Mouse (Mus musculus): ENCODE data around the gene Rbms2. TPM values are rescaled to one million over a fixed set of nuclear protein-coding genes. Genes with fewer than 3 reads are reported as not detected.

Rbms2 gene
- polyA plus RNA-seq, 1 experiment from 2014 or later = 74.2 TPM

- CTCF ChIA-PET = interaction anchor here (1.0 to 8.0 kb wide), 3 partner anchors 16 to 40 kb away, joined by 3 to 84 read pairs (median 3); no protein-coding TSS in a partner anchor
- in situ Hi-C loops (cut with MboI; ENCODE audit: low pct_unique_long_range_greater_than_20kb) = loop anchor here (5.0 kb wide), 1 partner anchor 42 kb away; no protein-coding TSS in a partner anchor
- no peak for TF ChIP-seq CTCF (IDR thresholded peaks at IDR 0.05)
- H3K27me3 ChIP-seq = no peaks in the 10 kb centered on the region
- ATAC-seq (no peak), DNase-seq (ENCODE audit: low read depth, low spot score) (no peak)
- POLR2A ChIA-PET = interaction anchor here (1.1 kb wide), 1 partner anchor 11 kb away, joined by 3 read pairs; no protein-coding TSS in a partner anchor
Measured at GRCm38 (mm10) chr10:128144961-128145360, 35.1 kb downstream of the Rbms2 start.

- ChIA-PET POLR2A (interaction anchor here (1.3 kb wide), 1 partner anchor 60 kb away, joined by 3 read pairs; the partner anchor contains the start of gene Atp5b), CTCF (interaction anchor here (8.0 kb wide), 1 partner anchor 41 kb away, joined by 84 read pairs; no protein-coding TSS in a partner anchor)
- in situ Hi-C loops (cut with MboI; ENCODE audit: low pct_unique_long_range_greater_than_20kb) = loop anchor here (5.0 kb wide), 1 partner anchor 44 kb away; no protein-coding TSS in a partner anchor
- no peaks in the 10 kb centered on the region for H3K27me3 ChIP-seq
- DNase-seq (ENCODE audit: low read depth, low spot score) (no peak), ATAC-seq (peak; percentile 54)
- no peak for TF ChIP-seq CTCF (IDR thresholded peaks at IDR 0.05)
Measured at GRCm38 (mm10) chr10:128143659-128144058, 36.4 kb downstream of the Rbms2 start.

- ATAC-seq (no peak), DNase-seq (ENCODE audit: low read depth, low spot score) (no peak)
- in situ Hi-C loops (cut with MboI; ENCODE audit: low pct_unique_long_range_greater_than_20kb) = loop anchor here (5.0 kb wide), 1 partner anchor 45 kb away; no protein-coding TSS in a partner anchor
Measured at GRCm38 (mm10) chr10:128142165-128142564, 37.9 kb downstream of the Rbms2 start.

GRCm38 (mm10) chr10:128140236-128140952 lies 39.7 kb downstream of the Rbms2 start:
- POLR2A ChIA-PET = no interaction called here
- CTCF ChIA-PET = interaction anchor here (0.7 to 8.0 kb wide), 16 partner anchors 8 to 52 kb away, joined by 3 to 84 read pairs (median 8); partner anchors contain the start of gene Rbms2
- no peaks in the 10 kb centered on the region for H3K27me3 ChIP-seq
- TF ChIP-seq CTCF (IDR thresholded peaks at IDR 0.05) = peak; percentile 73
- ATAC-seq = no peak
- DNase-seq (ENCODE audit: low read depth, low spot score) = no peak
- in situ Hi-C loops (cut with MboI; ENCODE audit: low pct_unique_long_range_greater_than_20kb) = loop anchor here (5.0 kb wide), 1 partner anchor 47 kb away; no protein-coding TSS in a partner anchor

More at GRCm38 (mm10) chr10:128142165-128142564, 37.9 kb downstream of the Rbms2 start:
- no peaks in the 10 kb centered on the region for H3K27me3 ChIP-seq
- POLR2A ChIA-PET = interaction anchor here (0.6 to 1.3 kb wide), 2 partner anchors 59 to 131 kb away, joined by 3 to 4 read pairs; partner anchors contain the start of gene Atp5b
- CTCF ChIA-PET = interaction anchor here (1.5 to 8.0 kb wide), 8 partner anchors 8 to 53 kb away, joined by 4 to 84 read pairs (median 14); partner anchors contain the start of genes Gls2 and Rbms2
- peak; percentile 53 for TF ChIP-seq CTCF (IDR thresholded peaks at IDR 0.05)

GRCm38 (mm10) chr10:128135374-128135773 lies 44.7 kb downstream of the Rbms2 start:
- DNase-seq (ENCODE audit: low read depth, low spot score) = no peak
- no peak for TF ChIP-seq CTCF (IDR thresholded peaks at IDR 0.05)
- ChIA-PET POLR2A (no interaction called here), CTCF (interaction anchor here (0.7 to 1.7 kb wide), 2 partner anchors 36 to 45 kb away, joined by 3 read pairs; no protein-coding TSS in a partner anchor)
- no peaks in the 10 kb centered on the region for H3K27me3 ChIP-seq
- in situ Hi-C loops (cut with MboI; ENCODE audit: low pct_unique_long_range_greater_than_20kb) = no loop called here
- ATAC-seq = no peak

GRCm38 (mm10) chr10:128133650-128134332 lies 46.3 kb downstream of the Rbms2 start:
- ATAC-seq = no peak
- ChIA-PET POLR2A (interaction anchor here (0.8 kb wide), 1 partner anchor 11 kb away, joined by 3 read pairs; no protein-coding TSS in a partner anchor), CTCF (interaction anchor here (1.3 to 2.6 kb wide), 4 partner anchors 8 to 54 kb away, joined by 3 to 9 read pairs (median 4); no protein-coding TSS in a partner anchor)
- in situ Hi-C loops (cut with MboI; ENCODE audit: low pct_unique_long_range_greater_than_20kb) = no loop called here
- no peaks in the 10 kb centered on the region for H3K27me3 ChIP-seq
- DNase-seq (ENCODE audit: low read depth, low spot score) = no peak
- TF ChIP-seq CTCF (IDR thresholded peaks at IDR 0.05) = no peak

- no peaks in the 10 kb centered on the region for H3K27me3 ChIP-seq
- TF ChIP-seq CTCF (IDR thresholded peaks at IDR 0.05) = no peak
- CTCF ChIA-PET = interaction anchor here (0.9 to 2.6 kb wide), 2 partner anchors 10 to 51 kb away, joined by 3 to 9 read pairs; no protein-coding TSS in a partner anchor
- POLR2A ChIA-PET = no interaction called here
- in situ Hi-C loops (cut with MboI; ENCODE audit: low pct_unique_long_range_greater_than_20kb) = no loop called here
- no peak for ATAC-seq
- DNase-seq (ENCODE audit: low read depth, low spot score) = no peak
Measured at GRCm38 (mm10) chr10:128131812-128132211, 48.3 kb downstream of the Rbms2 start.

- DNase-seq (ENCODE audit: low read depth, low spot score) = no peak
- TF ChIP-seq CTCF (IDR thresholded peaks at IDR 0.05) = no peak
- ATAC-seq = no peak
- CTCF ChIA-PET = interaction anchor here (0.9 to 2.6 kb wide), 3 partner anchors 9 to 52 kb away, joined by 3 to 9 read pairs (median 4); no protein-coding TSS in a partner anchor
- H3K27me3 ChIP-seq = no peaks in the 10 kb centered on the region
- POLR2A ChIA-PET = no interaction called here
- in situ Hi-C loops (cut with MboI; ENCODE audit: low pct_unique_long_range_greater_than_20kb) = no loop called here
Measured at GRCm38 (mm10) chr10:128131297-128131696, 48.8 kb downstream of the Rbms2 start.

GRCm38 (mm10) chr10:128128143-128128542 lies 52.0 kb downstream of the Rbms2 start:
- TF ChIP-seq CTCF (IDR thresholded peaks at IDR 0.05) = no peak
- ChIA-PET CTCF (interaction anchor here (0.9 to 2.6 kb wide), 2 partner anchors 12 to 37 kb away, joined by 3 to 8 read pairs; partner anchors contain the start of gene Baz2a), POLR2A (no interaction called here)
- no peaks in the 10 kb centered on the region for H3K27me3 ChIP-seq
- ATAC-seq (no peak), DNase-seq (ENCODE audit: low read depth, low spot score) (no peak)
- in situ Hi-C loops (cut with MboI; ENCODE audit: low pct_unique_long_range_greater_than_20kb) = no loop called here

- in situ Hi-C loops (cut with MboI; ENCODE audit: low pct_unique_long_range_greater_than_20kb) = no loop called here
- ChIA-PET CTCF (interaction anchor here (0.9 to 2.6 kb wide), 2 partner anchors 13 to 37 kb away, joined by 3 to 8 read pairs; partner anchors contain the start of gene Baz2a), POLR2A (no interaction called here)
- no peak for TF ChIP-seq CTCF (IDR thresholded peaks at IDR 0.05)
- H3K27me3 ChIP-seq = no peaks in the 10 kb centered on the region
- DNase-seq (ENCODE audit: low read depth, low spot score) = no peak
- ATAC-seq = no peak
Measured at GRCm38 (mm10) chr10:128127497-128127896, 52.6 kb downstream of the Rbms2 start.
